In genomic region chr17:11679716-11680115, GRCm38 (mm10) we compare ENCODE assay signal across 21 mouse cellular contexts.
DNase-seq lines count a peak whose midpoint lies in the region; TF ChIP-seq lines count a peak whose summit lies in the region.
"Had no signal": no experiment of that assay in that cellular context is flagged by ENCODE, and none has a peak within 500 bp of the region (broad histone marks: within the 10 kb centered on the region; RNA-seq: fewer than 3 reads in every experiment).

No protein-coding gene starts in this region.

- H3K27ac ChIP-seq in layer of hippocampus, adult 2 months, result peak overlapping the region; percentile 65; the same call in 1 of the 2 replicates
- H3K27ac ChIP-seq: hindbrain, embryonic 10.5 days; hindbrain, embryonic 15.5 days; kidney, embryonic 15.5 days; liver, embryonic 12.5 days; neural tube, embryonic 13.5 days had no signal

- peak; percentile 18 to 25 for DNase-seq in layer of hippocampus, adult 2 months (ENCODE audit: low spot score in 2 of 2)
- no peak for DNase-seq in layer of hippocampus, postnatal 36 days
- peak; percentile 12 to 23 for DNase-seq in left cerebral cortex, postnatal 36 days (ENCODE audit: low spot score in 2 of 2)
- DNase-seq in left cerebral cortex, adult 9 months (ENCODE audit: low spot score in 2 of 2), result no peak
- DNase-seq in layer of hippocampus, adult 9-11 months, result peak; percentile 38
- DNase-seq in telencephalon, adult 2 months (ENCODE audit: low read depth, low spot score), result peak; percentile 55
- DNase-seq in kidney, postnatal 4 days, result no peak
- DNase-seq: adrenal gland, postnatal 25 days; B cell, adult 2 months; cerebellum, adult 18-20 months; cerebellum, postnatal 10 days; heart, postnatal 14 days; liver, postnatal 0 days; lung, postnatal 36 days; thymus, postnatal 4 days had no signal

- no peak for TF ChIP-seq CTCF in layer of hippocampus, adult 2 months (conservative IDR thresholded peaks at IDR 0.05)

- intact Hi-C loops in left cerebral cortex, postnatal 36 days (cut with DNase I), result no loop called here

- H3K4me3 ChIP-seq in layer of hippocampus, adult 2 months, result no peak overlapping the region
- H3K4me3 ChIP-seq: erythroblast, embryonic 14.5 days; hindbrain, embryonic 10.5 days; hindbrain, embryonic 15.5 days; kidney, embryonic 15.5 days; liver, embryonic 12.5 days; neural tube, embryonic 13.5 days had no signal

Comparison
In these comparisons a context has a peak if more than half of its experiments do, and no peak if none do; other contexts are left out.
1. DNase-seq: peak in layer of hippocampus, adult 2 months (2 of 2), left cerebral cortex, postnatal 36 days (2 of 2), layer of hippocampus, adult 9-11 months (single experiment) and telencephalon, adult 2 months (single experiment); none in layer of hippocampus, postnatal 36 days (0 of 2), left cerebral cortex, adult 9 months (0 of 2) and kidney, postnatal 4 days (0 of 2).